Mouse (Mus musculus) E14TG2a.4 (cell line): ENCODE data around the gene Cyp11a1.

ENCODE experiments used
- CTCF ChIP-seq: conservative IDR thresholded peaks from 2 replicates; pipeline ENCODE4 v1.5.1; 2014; ENCODE audit warnings: low read length
- NANOG ChIP-seq: IDR thresholded peaks from 2 replicates; pipeline ENCODE4 v1.6.1; 2014; ENCODE audit warnings: borderline replicate concordance, low read length, mixed read lengths
- POU5F1 ChIP-seq: IDR thresholded peaks from 2 replicates; pipeline ENCODE4 v1.6.1; 2014; ENCODE audit warnings: low read length, borderline replicate concordance

- TF ChIP-seq CTCF (no peak), NANOG (no peak), POU5F1 (no peak)
These were observed 34.0 kb upstream of the Cyp11a1 start for GRCm38 (mm10) chr9:57972141-57972591.
